Mouse (Mus musculus) spleen, adult 2 months (tissue): ENCODE measurements around the gene Ttll9.

Experiments used
- CTCF ChIP-seq: fragments of 200-500 bp; IDR thresholded peaks from 2 replicates; pipeline ENCODE4 v1.5.1; 2011; ENCODE audit warnings: mild to moderate bottlenecking, inconsistent platforms; ENCODE audit not compliant: insufficient read depth, insufficient read length, insufficient replicate concordance; ENCODE audit errors: extremely low read depth
- POLR2A ChIP-seq: fragments of 200-500 bp; IDR thresholded peaks from 2 replicates; pipeline ENCODE4 v1.6.1; 2011; ENCODE audit warnings: low read depth, low read length, inconsistent platforms

- TF ChIP-seq CTCF (peak; percentile 48; the same call in 1 of the 2 replicates), POLR2A (no peak)
Measured at GRCm38 (mm10) chr2:152933614-152934013, 28.7 kb upstream of the Ttll9 start.
